Mouse (Mus musculus) limb, embryonic 11.5 days (tissue): ENCODE results near the gene Phf3. TPM values are rescaled to one million over a fixed set of nuclear protein-coding genes. Genes with fewer than 3 reads are reported as not detected.

Experiments
- ATAC-seq: fragments of 200-750 bp; cut with Nextera tagmentation; 2 replicates; pipeline ENCODE4 v1.8.0; 2017; ENCODE audit warnings: low read depth; ENCODE audit not compliant: insufficient number of reproducible peaks, low FRiP score, low TSS enrichment
- DNase-seq: peaks from one replicate; pipeline ENCODE4 v3.0.0-alpha.2; 2015; ENCODE audit warnings: low spot score
- H3K27ac ChIP-seq: fragments of 300-500 bp; sonication (generic); replicated peaks from 2 replicates; pipeline ENCODE4 v1.5.1; 2014; ENCODE audit warnings: low read depth, mild to moderate bottlenecking, low read length
- H3K27me3 ChIP-seq: fragments of 300-500 bp; sonication (generic); 2 replicates; pipeline ENCODE4 v1.6.1; 2014; ENCODE audit warnings: mild to moderate bottlenecking, low read length, mixed read lengths; ENCODE audit not compliant: control insufficient read depth, insufficient read depth
- H3K36me3 ChIP-seq: fragments of 300-500 bp; sonication (generic); 2 replicates; pipeline ENCODE4 v1.6.1; 2014; ENCODE audit warnings: mild to moderate bottlenecking, low read length, moderate library complexity, mixed read lengths; ENCODE audit not compliant: control insufficient read depth, insufficient read depth
- H3K4me1 ChIP-seq: fragments of 300-500 bp; sonication (generic); 2 replicates; pipeline ENCODE4 v1.6.1; 2014; ENCODE audit warnings: low read length, mixed read lengths; ENCODE audit not compliant: control insufficient read depth, insufficient read depth
- H3K4me2 ChIP-seq: fragments of 300-500 bp; sonication (generic); 2 replicates; pipeline ENCODE4 v1.6.1; 2014; ENCODE audit warnings: low read depth, mild to moderate bottlenecking, moderate library complexity; ENCODE audit not compliant: severe bottlenecking
- H3K4me3 ChIP-seq: fragments of 300-500 bp; sonication (generic); 2 replicates; pipeline ENCODE4 v1.5.1; 2014; ENCODE audit warnings: low read depth, low read length
- H3K9ac ChIP-seq: fragments of 300-500 bp; sonication (generic); 2 replicates; pipeline ENCODE4 v1.6.1; 2014; ENCODE audit warnings: mild to moderate bottlenecking, low read length
- H3K9me3 ChIP-seq: fragments of 300-500 bp; sonication (generic); 2 replicates; pipeline ENCODE4 v1.6.1; 2016; ENCODE audit warnings: low read length; ENCODE audit not compliant: control insufficient read depth
- WGBS: fragments of 180-500 bp; shearing (Covaris S2); extraction: QIAGEN DNeasy Blood & Tissue Kit; methylation state at CpG from one replicate; pipeline ENCODE4 v1.1.7; 2014; 5-methylcytosine and 5-hydroxymethylcytosine counted together
- polyA plus RNA-seq: library from polyadenylated mRNA; unstranded; fragments of >200 nt; fragmentation: Nextera tagmentation; extraction: Ambion mirVana; gene quantifications from 2 replicates; pipeline ENCODE4 v1.2.1, GENCODE M21; 2014

Gene Phf3
- polyA plus RNA-seq, 1 experiment from 2014 or later, result 38.1 TPM

DNA sequence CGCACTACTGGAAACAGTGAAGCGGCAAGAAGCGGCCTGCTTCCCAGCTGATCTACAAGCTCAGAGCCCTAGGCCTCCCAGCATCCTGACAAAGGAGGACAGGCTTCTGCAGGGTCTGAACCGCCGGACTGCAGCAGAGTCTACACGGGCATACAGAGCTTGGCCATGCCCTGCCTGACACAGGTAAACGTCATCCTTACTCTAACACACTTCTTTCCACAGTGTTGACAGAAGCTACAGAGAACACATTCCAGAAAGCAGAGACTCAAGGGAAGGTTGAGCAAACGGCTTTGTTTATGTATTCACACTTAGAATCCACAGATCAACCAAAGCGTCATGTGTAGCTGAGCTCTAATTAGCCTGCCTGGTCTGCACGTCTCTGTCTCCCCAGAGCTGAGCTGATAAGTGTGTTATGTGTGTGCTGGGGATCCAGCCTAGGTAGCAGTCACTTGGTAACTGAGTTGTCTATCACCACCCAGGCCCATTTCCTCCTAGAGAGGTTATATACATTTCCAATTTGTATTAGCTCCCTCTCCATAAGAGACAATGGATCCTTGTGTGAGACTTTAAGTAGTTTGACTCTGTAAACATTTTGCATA, 65.5 kb downstream of the Phf3 start:
- Histone ChIP-seq H3K9me3 (no peaks in the 10 kb centered on the region), H3K4me2 (no peak overlapping the region)
- 75% methylated on average over 10 of the region's 10 CpGs for WGBS

DNA sequence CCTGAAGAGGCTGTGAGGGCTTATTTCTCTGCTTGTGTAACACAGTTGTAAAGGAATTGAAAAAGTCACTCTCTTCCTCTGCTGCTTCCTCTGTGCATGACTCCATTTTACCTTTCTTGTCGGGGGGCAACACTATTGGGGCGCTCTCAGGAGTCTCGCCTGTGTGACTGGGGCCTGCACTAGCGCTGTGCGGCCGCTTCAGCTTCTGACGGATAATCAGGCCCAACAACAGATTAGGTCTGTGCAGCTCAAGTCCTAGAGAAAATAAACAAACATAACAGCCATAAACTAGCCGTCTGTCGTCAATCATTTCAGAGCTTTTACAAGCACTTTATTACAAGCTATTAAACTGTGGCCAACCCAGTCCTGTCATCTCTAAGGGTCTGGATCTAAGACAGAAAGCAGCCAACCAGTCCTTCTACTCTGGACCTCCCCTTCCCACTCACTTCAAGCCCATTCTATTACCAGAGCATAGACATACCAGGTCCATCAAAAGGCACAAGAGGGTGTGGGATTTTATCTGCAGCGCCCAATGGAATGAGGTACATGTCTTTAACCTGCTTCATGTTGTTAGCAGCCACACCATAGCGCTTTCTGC, 67.9 kb downstream of the Phf3 start:
- H3K36me3 ChIP-seq, result peaks cover 15% of the 10 kb centered on the region
- H3K4me2 ChIP-seq, result no peak overlapping the region
- no peak overlapping the region for H3K9ac ChIP-seq
- no peaks in the 10 kb centered on the region for H3K4me1 ChIP-seq
- no peak overlapping the region for H3K27ac ChIP-seq
- no peak overlapping the region for H3K4me3 ChIP-seq
- DNase-seq (no peak), ATAC-seq (no peak)
- 72% methylated on average over 11 of the region's 11 CpGs for WGBS
- H3K27me3 ChIP-seq, result no peaks in the 10 kb centered on the region
- no peaks in the 10 kb centered on the region for H3K9me3 ChIP-seq

More for the DNA sequence above, 65.5 kb downstream of the Phf3 start:
- Histone ChIP-seq H3K27me3 (no peaks in the 10 kb centered on the region), H3K4me3 (no peak overlapping the region), H3K4me1 (no peaks in the 10 kb centered on the region), H3K36me3 (peaks cover 23% of the 10 kb centered on the region), H3K27ac (no peak overlapping the region), H3K9ac (no peak overlapping the region)
- DNase-seq (no peak), ATAC-seq (no peak)

DNA sequence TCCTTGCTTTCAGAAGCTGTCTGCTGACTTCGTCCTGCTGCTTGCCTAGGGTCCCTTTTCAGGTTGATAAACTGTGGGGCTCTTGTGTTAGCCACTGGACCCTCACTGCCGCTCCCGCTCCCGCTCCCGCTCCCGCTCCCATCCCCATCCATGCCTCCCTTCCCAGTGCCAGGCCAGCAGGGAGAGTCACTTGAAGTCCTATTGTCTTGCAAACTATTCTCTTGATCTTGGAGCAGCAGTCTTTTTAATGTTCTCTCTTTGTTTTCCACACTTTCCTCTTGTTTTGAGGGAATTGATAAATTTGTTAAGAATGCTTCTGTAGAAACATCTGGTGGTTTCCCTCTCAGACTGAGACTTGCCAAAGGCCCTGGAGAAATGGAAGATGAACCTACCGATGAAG, 68.8 kb downstream of the Phf3 start:
- ATAC-seq, result no peak

DNA sequence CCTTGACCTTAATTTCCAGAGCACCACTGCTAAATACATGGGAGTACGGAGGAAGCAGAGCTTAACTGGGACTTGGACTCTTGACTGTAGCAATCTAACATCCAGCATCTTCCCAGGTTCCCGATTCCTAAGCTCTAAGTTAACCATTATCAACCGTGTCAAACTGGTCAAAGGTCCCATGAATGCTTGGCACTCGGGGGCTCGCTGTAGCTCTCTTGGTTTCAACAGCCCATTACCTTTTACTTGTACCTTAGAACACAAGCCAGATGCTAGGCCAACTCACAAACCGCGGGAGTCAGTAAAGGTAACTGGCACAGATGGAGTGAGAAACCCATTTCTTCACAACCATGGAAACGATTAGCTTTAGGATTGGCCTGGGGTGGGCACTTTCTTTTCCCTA, 71.8 kb downstream of the Phf3 start:
- no peaks in the 10 kb centered on the region for H3K27me3 ChIP-seq
- no peak for ATAC-seq
- WGBS, result 91% methylated on average over 8 of the region's 8 CpGs
- H3K9ac ChIP-seq, result no peak overlapping the region
- no peak overlapping the region for H3K4me3 ChIP-seq
- H3K27ac ChIP-seq, result no peak overlapping the region
- H3K4me2 ChIP-seq, result no peak overlapping the region
- no peak for DNase-seq
- no peaks in the 10 kb centered on the region for H3K9me3 ChIP-seq
- H3K36me3 ChIP-seq, result peaks cover 13% of the 10 kb centered on the region
- H3K4me1 ChIP-seq, result no peaks in the 10 kb centered on the region

More for the DNA sequence above, 68.8 kb downstream of the Phf3 start:
- Histone ChIP-seq H3K4me1 (no peaks in the 10 kb centered on the region), H3K4me3 (no peak overlapping the region), H3K36me3 (peaks cover 15% of the 10 kb centered on the region), H3K9me3 (no peaks in the 10 kb centered on the region), H3K4me2 (no peak overlapping the region), H3K27me3 (no peaks in the 10 kb centered on the region), H3K27ac (no peak overlapping the region), H3K9ac (no peak overlapping the region)
- 96% methylated on average over 7 of the region's 7 CpGs for WGBS
- no peak for DNase-seq

DNA sequence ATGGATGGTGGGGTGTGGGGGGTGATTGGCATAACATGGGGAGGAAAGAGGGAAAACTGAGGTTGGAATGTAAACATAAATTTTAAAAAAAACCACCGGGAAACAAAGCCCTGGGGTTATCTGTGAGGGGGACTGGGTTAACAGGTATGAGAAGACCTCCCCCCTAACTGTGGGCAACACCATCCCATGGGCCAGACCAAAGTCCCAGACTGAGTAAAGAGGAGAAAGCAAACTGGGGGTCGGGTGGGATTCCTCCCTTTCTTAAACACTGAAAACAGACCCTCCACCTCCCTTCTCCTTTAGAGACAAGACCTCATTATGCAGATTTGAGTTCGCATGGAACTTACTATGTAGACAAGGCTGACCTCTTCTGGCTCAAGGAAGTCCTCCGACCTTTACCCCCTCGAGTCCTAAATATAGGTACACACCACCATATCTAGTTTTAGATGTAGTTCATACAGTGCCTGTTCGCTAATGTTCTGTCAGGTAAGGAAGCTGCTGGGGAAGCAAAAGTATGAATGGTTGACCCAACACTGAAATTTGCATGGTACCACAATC, 74.4 kb downstream of the Phf3 start:
- Histone ChIP-seq H3K4me1 (no peaks in the 10 kb centered on the region), H3K27me3 (no peaks in the 10 kb centered on the region), H3K36me3 (peaks cover 6% of the 10 kb centered on the region; the same call in 1 of the 2 replicates), H3K9me3 (no peaks in the 10 kb centered on the region), H3K4me2 (no peak overlapping the region), H3K27ac (no peak overlapping the region), H3K4me3 (no peak overlapping the region), H3K9ac (no peak overlapping the region)
- DNase-seq (no peak), ATAC-seq (no peak)
- 76% methylated on average over 6 of the region's 6 CpGs for WGBS

DNA sequence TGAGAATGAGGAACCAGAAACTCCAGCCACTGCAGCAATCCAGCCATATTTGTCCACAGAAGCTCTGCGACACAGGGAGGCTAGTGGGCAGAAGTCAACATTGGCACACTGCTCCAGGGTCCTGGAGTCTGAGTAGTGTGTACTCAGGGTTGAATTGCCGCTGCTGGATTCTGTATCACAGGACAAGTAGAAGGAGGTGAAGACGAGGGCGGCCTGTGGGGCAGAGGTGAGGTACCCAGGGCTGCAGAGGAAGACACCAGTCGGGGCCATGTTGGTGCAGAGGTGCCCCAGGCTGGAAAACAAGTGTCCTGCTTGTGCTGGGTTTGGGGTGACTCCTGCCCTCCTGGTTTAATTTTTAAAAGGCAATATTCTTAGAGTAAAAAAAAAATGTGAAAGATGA, 79.1 kb downstream of the Phf3 start:
- H3K9me3 ChIP-seq, result no peaks in the 10 kb centered on the region
- no peaks in the 10 kb centered on the region for H3K4me1 ChIP-seq
- no peak overlapping the region for H3K9ac ChIP-seq
- no peak overlapping the region for H3K4me2 ChIP-seq
- H3K36me3 ChIP-seq, result no peaks in the 10 kb centered on the region
- no peak overlapping the region for H3K4me3 ChIP-seq
- ATAC-seq (no peak), DNase-seq (no peak)
- 91% methylated on average over 5 of the region's 5 CpGs for WGBS
- no peaks in the 10 kb centered on the region for H3K27me3 ChIP-seq
- H3K27ac ChIP-seq, result no peak overlapping the region

DNA sequence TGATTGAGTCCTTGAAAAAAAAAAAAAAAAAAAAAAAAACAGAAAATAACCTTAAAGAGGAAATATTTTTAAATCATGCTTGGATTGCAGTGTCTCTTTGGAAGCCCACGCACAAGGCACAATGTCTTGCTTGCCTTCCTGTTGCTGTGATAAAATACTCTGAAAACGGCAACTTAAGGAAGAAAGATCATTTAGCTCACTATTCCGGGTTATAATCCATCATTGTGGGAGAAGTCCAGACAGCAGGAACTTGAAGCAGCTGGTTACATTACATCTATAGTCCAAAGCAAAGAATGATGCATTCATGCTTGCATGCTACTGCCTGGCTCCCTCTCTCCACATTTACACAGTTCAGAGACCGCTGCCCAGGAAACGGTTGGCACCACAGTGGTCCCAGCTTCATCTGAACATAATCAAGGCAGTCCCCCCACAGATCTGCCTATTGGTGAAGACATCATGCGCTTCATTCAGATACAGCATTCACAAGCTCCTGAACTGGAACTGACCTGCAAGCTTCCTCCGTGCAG, 80.3 kb downstream of the Phf3 start:
- Histone ChIP-seq H3K4me3 (no peak overlapping the region), H3K9ac (no peak overlapping the region), H3K27ac (no peak overlapping the region), H3K4me2 (no peak overlapping the region), H3K4me1 (no peaks in the 10 kb centered on the region), H3K27me3 (no peaks in the 10 kb centered on the region), H3K9me3 (no peaks in the 10 kb centered on the region), H3K36me3 (no peaks in the 10 kb centered on the region)
- DNase-seq (no peak), ATAC-seq (no peak)
- 85% methylated on average over 7 of the region's 7 CpGs for WGBS

DNA sequence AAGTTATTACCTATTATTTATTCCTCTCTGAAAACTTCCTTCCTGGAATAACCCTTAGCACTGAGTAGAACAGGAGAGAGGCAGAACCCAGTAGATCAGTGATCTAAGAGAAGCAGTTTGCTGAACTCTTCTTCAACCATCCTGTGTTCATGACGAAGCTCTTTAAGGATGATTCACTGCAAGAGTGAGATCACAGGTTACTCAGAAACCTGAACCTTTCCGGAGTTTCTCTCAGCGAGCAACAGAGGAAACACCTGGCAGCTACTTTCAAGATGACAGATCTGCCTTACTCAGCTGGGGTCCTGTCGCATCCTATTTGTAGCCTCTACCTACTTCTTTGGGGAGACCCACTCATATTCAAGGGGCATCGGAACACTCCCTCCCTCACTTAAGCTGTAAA, 80.8 kb downstream of the Phf3 start:
- ATAC-seq (no peak), DNase-seq (no peak)
- WGBS, result 62% methylated on average over 5 of the region's 5 CpGs
- no peak overlapping the region for H3K27ac ChIP-seq
- no peak overlapping the region for H3K9ac ChIP-seq
- no peaks in the 10 kb centered on the region for H3K9me3 ChIP-seq
- no peaks in the 10 kb centered on the region for H3K27me3 ChIP-seq
- no peak overlapping the region for H3K4me2 ChIP-seq
- no peaks in the 10 kb centered on the region for H3K4me1 ChIP-seq
- no peaks in the 10 kb centered on the region for H3K36me3 ChIP-seq
- H3K4me3 ChIP-seq, result no peak overlapping the region
